Mouse (Mus musculus) heart, postnatal 25 days (tissue): ENCODE data around the gene Olfr390. TPM values are rescaled to one million over a fixed set of nuclear protein-coding genes. Genes with fewer than 3 reads are reported as not detected.

Experiments
- DNase-seq: peaks from one replicate; pipeline ENCODE4 v3.0.0; 2022; ENCODE audit warnings: low spot score
- intact Hi-C: fragments of 180-260 bp; cut with DNase I; formaldehyde crosslinking; loops from one replicate; pipeline ENCODE4 v1.15.1; 2025
- total RNA-seq, 2 experiments: library from RNA; stranded (reverse); gene quantifications; 2 replicates each; pipeline ENCODE4 v1.2.3; 2021

The Olfr390 gene
- not detected for total RNA-seq

- DNase-seq, result no peak
- intact Hi-C loops, result no loop called here
Measured at GRCm38 (mm10) chr11:73782664-73783063, at the start of gene Olfr390. Olfr390 (plus strand) TSS chr11:73782964.

- intact Hi-C loops, result no loop called here
- DNase-seq, result no peak
Measured at GRCm38 (mm10) chr11:73759115-73759514, 23.6 kb upstream of the Olfr390 start.

GRCm38 (mm10) chr11:73780613-73781012 lies 2.2 kb upstream of the Olfr390 start, which contains the start of gene Olfr389:
Olfr389 (minus strand) TSS chr11:73780713.
- intact Hi-C loops, result no loop called here
- DNase-seq, result no peak

GRCm38 (mm10) chr11:73802952-73803351 lies 20.2 kb downstream of the Olfr390 start, which contains the start of gene Olfr391-ps:
Olfr391-ps (minus strand) TSS chr11:73803052.
- no peak for DNase-seq
- intact Hi-C loops, result no loop called here

- intact Hi-C loops, result no loop called here
- DNase-seq, result no peak
Measured at GRCm38 (mm10) chr11:73816949-73817348, 34.2 kb downstream of the Olfr390 start, which contains the start of gene Olfr392. Olfr392 (minus strand) TSS chr11:73817049.

Other genes with a start within 250 kb of the Olfr390 start
- not detected for gene Olfr385, start 190.0 kb upstream of the Olfr390 start, total RNA-seq
- not detected for gene Olfr384, start 184.4 kb upstream of the Olfr390 start, total RNA-seq
- gene Zfp735, start 94.2 kb upstream of the Olfr390 start, total RNA-seq, result not detected
- not detected for gene Olfr389, start 2.3 kb upstream of the Olfr390 start, total RNA-seq
- gene Olfr391-ps, start 20.1 kb downstream of the Olfr390 start, total RNA-seq, result not detected
- not detected for gene Olfr392, start 34.1 kb downstream of the Olfr390 start, total RNA-seq
- gene Olfr393, start 68.5 kb downstream of the Olfr390 start, total RNA-seq, result not detected
- not detected for gene Olfr394, start 107.8 kb downstream of the Olfr390 start, total RNA-seq
- gene Olfr395, start 126.3 kb downstream of the Olfr390 start, total RNA-seq, result not detected
- gene Olfr23, start 153.7 kb downstream of the Olfr390 start, total RNA-seq, result not detected
- gene Olfr397, start 177.9 kb downstream of the Olfr390 start, total RNA-seq, result not detected
- not detected for gene Olfr398, start 207.4 kb downstream of the Olfr390 start, total RNA-seq